Mouse (Mus musculus) skeletal muscle tissue, adult 2 months (tissue): ENCODE measurements around the gene Mccc1.

Source experiments
- DNase-seq: peaks from one replicate; pipeline ENCODE4 v3.0.0-alpha.2; 2012; ENCODE audit warnings: low read depth, low spot score

Gene Mccc1

GRCm38 (mm10) chr3:36000275-36001239 is at the start of gene Mccc1:
Mccc1 (minus strand) TSS chr3:36000678.
- peak; percentile 97 for DNase-seq

- no peak for DNase-seq
These were observed 48.6 kb upstream of the Mccc1 start for GRCm38 (mm10) chr3:36049106-36049505.

GRCm38 (mm10) chr3:36045086-36045485 is 44.6 kb upstream of the Mccc1 start:
- DNase-seq, result no peak

GRCm38 (mm10) chr3:36044520-36044919 is 44.0 kb upstream of the Mccc1 start:
- no peak for DNase-seq

- DNase-seq, result no peak
These were observed 31.4 kb upstream of the Mccc1 start for GRCm38 (mm10) chr3:36031740-36032510.

- no peak for DNase-seq
These were observed 29.5 kb upstream of the Mccc1 start for GRCm38 (mm10) chr3:36029993-36030392.

GRCm38 (mm10) chr3:36025732-36026131 is 25.3 kb upstream of the Mccc1 start:
- DNase-seq, result no peak

- DNase-seq, result no peak
These were observed 10.8 kb upstream of the Mccc1 start for GRCm38 (mm10) chr3:36011239-36011638.

- no peak for DNase-seq
These were observed 8.1 kb upstream of the Mccc1 start for GRCm38 (mm10) chr3:36008411-36009154.

GRCm38 (mm10) chr3:36004028-36004895 is 3.8 kb upstream of the Mccc1 start:
- DNase-seq, result no peak

GRCm38 (mm10) chr3:35994552-35995531 is 5.6 kb downstream of the Mccc1 start:
- no peak for DNase-seq

GRCm38 (mm10) chr3:35990715-35991114 is 9.8 kb downstream of the Mccc1 start:
- DNase-seq, result no peak

- DNase-seq, result no peak
These were observed 12.4 kb downstream of the Mccc1 start for GRCm38 (mm10) chr3:35988031-35988430.

GRCm38 (mm10) chr3:35986266-35986665 is 14.2 kb downstream of the Mccc1 start:
- no peak for DNase-seq

- DNase-seq, result no peak
These were observed 26.9 kb downstream of the Mccc1 start for GRCm38 (mm10) chr3:35973551-35973950.

GRCm38 (mm10) chr3:35972985-35973384 is 27.5 kb downstream of the Mccc1 start:
- DNase-seq, result peak; percentile 10

- DNase-seq, result no peak
These were observed 29.3 kb downstream of the Mccc1 start for GRCm38 (mm10) chr3:35971149-35971548.

GRCm38 (mm10) chr3:35970441-35970840 is 30.0 kb downstream of the Mccc1 start:
- DNase-seq, result no peak

- no peak for DNase-seq
These were observed 33.0 kb downstream of the Mccc1 start for GRCm38 (mm10) chr3:35967366-35967921.
